Mouse (Mus musculus): ENCODE measurements around the gene Nceh1. TPM values are rescaled to one million over a fixed set of nuclear protein-coding genes. Genes with fewer than 3 reads are reported as not detected.

Gene Nceh1
- polyA plus RNA-seq, 1 experiment = 2.4 TPM

DNA sequence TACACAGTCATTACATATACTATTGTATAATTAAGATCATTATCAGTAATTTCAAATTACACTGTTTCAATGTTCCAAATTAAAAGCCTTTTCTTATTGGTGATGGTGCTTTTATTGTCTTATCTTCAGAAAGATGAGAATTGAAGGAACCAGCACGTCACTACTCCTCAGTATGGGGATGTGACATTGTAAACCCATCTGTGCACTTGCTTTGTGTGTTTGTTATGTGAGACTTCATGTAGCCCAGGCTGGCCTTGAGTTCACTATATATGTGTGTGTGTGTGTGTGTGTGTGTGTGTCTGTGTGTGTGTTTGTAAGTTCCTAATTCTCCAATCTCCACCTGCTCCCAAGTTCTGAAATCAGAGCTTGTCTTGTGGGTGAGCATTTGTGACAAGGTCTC lies 12.5 kb upstream of the Nceh1 start:
- H3K4me1 ChIP-seq (ENCODE audit: control insufficient read depth, insufficient read depth, insufficient read length, low read length) = no peaks in the 10 kb centered on the region
- no peak overlapping the region for H3K4me3 ChIP-seq (ENCODE audit: insufficient read depth, low read depth, low read length)
- H3K27ac ChIP-seq (replicated peaks; ENCODE audit: low read depth, low read length) = no peak overlapping the region

DNA sequence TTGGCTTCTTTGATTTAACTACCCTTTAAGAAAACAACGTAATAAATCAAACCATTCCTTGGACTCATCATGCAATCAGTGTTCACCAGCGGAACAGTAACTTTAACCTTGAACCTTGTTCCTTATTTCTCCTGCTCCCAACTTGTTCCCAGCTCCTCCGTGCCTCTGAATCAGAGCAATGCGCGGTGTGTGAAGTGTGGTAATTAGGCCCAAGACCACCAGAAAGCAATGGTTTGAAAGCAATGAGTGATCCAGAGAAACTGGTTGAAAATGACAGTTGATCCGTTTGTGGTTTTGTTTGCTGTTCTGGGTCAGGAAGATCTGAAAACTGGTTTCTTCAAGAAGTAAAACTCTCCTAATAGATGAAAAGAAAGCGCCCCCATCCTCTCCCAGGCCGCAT lies 3.1 kb upstream of the Nceh1 start:
- no peak overlapping the region for H3K4me3 ChIP-seq (ENCODE audit: insufficient read depth, low read depth, low read length)
- H3K4me1 ChIP-seq (ENCODE audit: control insufficient read depth, insufficient read depth, insufficient read length, low read length) = no peaks in the 10 kb centered on the region
- H3K27ac ChIP-seq (replicated peaks; ENCODE audit: low read depth, low read length) = no peak overlapping the region

DNA sequence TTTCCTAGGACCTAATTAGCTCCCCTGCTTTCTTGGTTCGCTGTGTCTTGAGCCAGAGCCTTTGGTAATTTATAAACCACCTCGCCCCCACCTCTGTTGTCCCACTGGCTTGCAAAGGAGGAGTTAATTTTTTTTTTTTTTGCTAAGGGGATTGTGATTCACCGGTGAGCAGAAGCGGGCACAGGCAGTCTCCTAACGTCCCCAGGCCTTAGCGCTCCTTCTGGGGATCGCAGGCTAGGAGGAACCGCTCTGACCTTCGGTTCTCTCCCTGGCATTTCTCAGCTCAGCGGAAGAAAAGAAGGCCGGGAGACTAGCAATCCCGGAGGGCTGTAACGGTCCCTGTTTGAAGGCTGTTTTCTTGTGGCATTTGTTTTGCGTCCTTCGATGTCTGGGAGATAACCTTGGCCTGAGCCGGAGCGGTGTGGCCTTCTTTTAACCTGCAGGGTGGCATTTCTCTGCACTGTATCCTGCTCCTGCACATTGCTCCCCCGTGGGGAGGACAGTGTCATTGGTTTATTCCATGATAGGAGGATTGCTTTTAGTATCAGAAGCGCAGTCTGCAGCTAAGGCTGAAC lies 923 bp downstream of the Nceh1 start:
- Histone ChIP-seq H3K27ac (replicated peaks; ENCODE audit: low read depth, low read length) (peak overlapping the region; percentile 8; the same call in 1 of the 2 replicates), H3K4me1 (ENCODE audit: control insufficient read depth, insufficient read depth, insufficient read length, low read length) (no peaks in the 10 kb centered on the region), H3K4me3 (ENCODE audit: insufficient read depth, low read depth, low read length) (peak overlapping the region; percentile 61)

DNA sequence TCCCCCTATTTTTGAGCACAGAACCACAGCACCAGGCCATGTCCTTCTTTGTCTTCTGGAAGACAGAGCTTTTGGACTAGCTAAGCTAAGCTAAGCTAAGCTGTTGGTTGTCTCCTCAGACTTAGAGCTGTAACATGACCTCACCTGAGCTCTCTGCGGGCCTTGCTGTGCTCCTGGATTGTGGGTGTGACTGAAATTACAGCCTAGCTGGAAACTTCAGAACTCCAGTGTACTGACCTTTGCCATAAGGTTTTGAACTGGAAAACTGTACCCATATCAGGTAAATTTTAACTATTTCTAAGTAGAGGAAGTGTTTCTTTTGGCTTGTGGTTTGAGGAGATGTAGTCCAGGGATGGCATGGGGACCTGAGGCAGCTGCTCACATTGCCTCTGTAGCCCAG lies 5.6 kb downstream of the Nceh1 start:
- Histone ChIP-seq H3K4me1 (ENCODE audit: control insufficient read depth, insufficient read depth, insufficient read length, low read length) (0 out of 2 replicates have a peak, but pooled peaks cover 4% of the 10 kb centered on the region), H3K27ac (replicated peaks; ENCODE audit: low read depth, low read length) (0 out of 2 replicates have a peak overlapping the region, but pooled peaks have one; percentile 28), H3K4me3 (ENCODE audit: insufficient read depth, low read depth, low read length) (no peak overlapping the region)

DNA sequence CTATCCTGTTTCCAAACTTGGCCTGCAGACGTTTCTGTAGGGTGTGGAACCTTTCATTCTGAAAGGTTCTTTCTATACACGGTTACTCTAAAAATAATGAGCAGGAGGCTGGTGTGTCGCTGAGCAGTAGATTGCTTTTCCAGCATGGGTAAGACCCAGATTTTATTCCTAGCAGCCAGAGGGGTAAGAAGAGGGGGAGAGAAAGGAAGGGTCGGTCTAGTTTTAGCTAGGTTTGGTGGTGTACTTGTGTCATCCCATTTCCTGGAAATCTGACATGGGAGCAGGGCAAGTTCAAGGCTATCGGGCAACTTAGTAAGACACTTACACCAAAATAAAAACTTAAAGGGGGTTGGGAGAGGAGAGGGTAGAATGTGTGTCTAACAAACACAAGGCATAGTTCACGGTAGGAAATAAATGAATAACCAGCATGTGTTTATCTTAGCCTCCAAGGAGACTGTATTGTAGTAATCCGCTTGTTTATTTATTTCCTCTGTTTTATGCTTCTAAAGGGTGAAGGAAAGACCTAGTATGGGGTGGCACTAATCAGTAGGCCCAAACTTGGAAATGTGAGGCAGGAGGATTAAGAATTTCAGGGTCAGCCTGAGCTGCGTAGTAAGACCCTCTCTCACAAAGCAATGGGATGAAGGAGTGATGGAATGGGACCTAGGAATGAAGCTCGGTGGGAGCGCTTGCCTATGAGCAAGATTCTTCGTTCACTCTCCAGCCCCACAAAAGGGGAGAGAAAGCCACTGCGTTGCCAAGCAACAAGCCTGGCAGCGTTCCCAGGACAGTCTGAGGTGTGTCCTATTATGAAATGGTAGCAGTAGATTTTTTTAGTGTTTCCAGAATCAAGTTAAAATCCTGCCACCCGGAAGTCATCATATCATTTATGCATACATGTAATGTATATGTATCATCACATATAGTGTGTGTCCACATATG lies 6.8 kb downstream of the Nceh1 start:
- Histone ChIP-seq H3K27ac (replicated peaks; ENCODE audit: low read depth, low read length) (no peak overlapping the region), H3K4me1 (ENCODE audit: control insufficient read depth, insufficient read depth, insufficient read length, low read length) (0 out of 2 replicates have a peak, but pooled peaks cover 8% of the 10 kb centered on the region), H3K4me3 (ENCODE audit: insufficient read depth, low read depth, low read length) (no peak overlapping the region)

DNA sequence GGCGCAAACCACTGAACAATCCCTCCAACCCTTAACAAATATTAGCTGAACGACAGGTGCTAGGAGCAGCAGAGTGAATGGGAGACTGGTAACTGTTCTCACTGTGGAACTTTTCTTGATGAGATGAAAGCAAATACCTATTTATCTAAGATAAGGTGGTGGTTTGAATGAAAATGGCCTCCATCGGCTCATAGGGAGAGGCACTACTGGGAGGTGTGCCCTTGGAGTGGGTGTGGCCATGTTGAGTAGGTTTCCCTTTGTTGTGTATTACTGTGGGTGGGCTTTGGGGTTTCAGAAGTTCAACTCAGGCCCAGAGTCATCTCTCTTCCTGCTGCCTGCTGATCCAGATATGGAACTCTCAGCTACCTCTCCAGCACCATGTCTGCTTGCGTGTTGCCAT lies 8.1 kb downstream of the Nceh1 start:
- Histone ChIP-seq H3K4me3 (ENCODE audit: insufficient read depth, low read depth, low read length) (no peak overlapping the region), H3K27ac (replicated peaks; ENCODE audit: low read depth, low read length) (no peak overlapping the region), H3K4me1 (ENCODE audit: control insufficient read depth, insufficient read depth, insufficient read length, low read length) (0 out of 2 replicates have a peak, but pooled peaks cover 8% of the 10 kb centered on the region)

GRCm38 (mm10) chr3:27191856-27192255 lies 9.1 kb downstream of the Nceh1 start:
- Histone ChIP-seq H3K4me1 (ENCODE audit: control insufficient read depth, insufficient read depth, insufficient read length, low read length) (0 out of 2 replicates have a peak, but pooled peaks cover 8% of the 10 kb centered on the region), H3K27ac (replicated peaks; ENCODE audit: low read depth, low read length) (peak overlapping the region; percentile 71), H3K4me3 (ENCODE audit: insufficient read depth, low read depth, low read length) (no peak overlapping the region)

DNA sequence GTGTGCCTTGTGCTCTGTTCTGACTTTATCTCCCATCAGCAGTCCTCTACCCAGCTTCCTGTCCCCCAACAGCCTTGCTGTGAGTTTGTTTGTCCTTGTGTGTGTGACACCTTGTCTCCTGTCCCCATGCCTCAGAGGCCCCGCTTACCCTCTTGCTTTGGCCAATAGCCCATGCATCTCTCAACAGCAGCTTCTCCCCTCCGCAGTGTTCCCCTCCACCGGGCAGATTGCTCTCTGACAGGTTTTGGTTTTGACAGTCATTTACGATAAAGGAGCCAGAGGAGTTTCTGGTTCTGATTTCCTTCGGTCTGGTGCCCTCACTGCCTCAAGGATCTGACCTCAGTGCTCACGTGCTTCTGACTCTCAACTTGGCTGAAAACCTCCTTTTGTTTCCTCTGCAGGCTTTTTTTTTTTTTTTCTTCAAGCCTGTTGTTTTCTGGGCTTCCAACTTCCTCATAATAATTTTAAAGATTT lies 11.1 kb downstream of the Nceh1 start:
- Histone ChIP-seq H3K4me1 (ENCODE audit: control insufficient read depth, insufficient read depth, insufficient read length, low read length) (0 out of 2 replicates have a peak, but pooled peaks cover 8% of the 10 kb centered on the region), H3K4me3 (ENCODE audit: insufficient read depth, low read depth, low read length) (peak overlapping the region; percentile 26), H3K27ac (replicated peaks; ENCODE audit: low read depth, low read length) (peak overlapping the region; percentile 71)

DNA sequence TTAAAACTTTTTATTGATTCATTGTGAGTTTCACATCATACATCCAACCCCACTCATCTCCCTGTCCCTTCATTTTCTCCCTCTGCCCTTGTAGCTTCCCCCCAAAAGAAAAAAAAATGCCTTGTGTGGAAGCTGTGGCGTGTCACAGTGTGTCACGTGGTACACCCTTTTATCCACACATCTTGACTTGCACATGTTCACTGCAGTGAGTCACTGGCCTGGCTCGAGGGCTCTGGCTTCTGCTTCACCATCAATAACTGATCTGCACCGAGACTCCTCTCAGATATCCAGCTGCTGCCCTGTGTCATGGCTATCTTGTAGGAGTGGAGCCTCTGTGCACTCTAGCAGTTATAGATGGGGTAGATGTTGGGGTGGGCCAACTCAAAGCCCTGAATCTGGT lies 12.4 kb downstream of the Nceh1 start:
- Histone ChIP-seq H3K27ac (replicated peaks; ENCODE audit: low read depth, low read length) (no peak overlapping the region), H3K4me1 (ENCODE audit: control insufficient read depth, insufficient read depth, insufficient read length, low read length) (0 out of 2 replicates have a peak, but pooled peaks cover 8% of the 10 kb centered on the region)

GRCm38 (mm10) chr3:27195573-27196227 lies 12.9 kb downstream of the Nceh1 start:
- Histone ChIP-seq H3K27ac (replicated peaks; ENCODE audit: low read depth, low read length) (no peak overlapping the region), H3K4me1 (ENCODE audit: control insufficient read depth, insufficient read depth, insufficient read length, low read length) (0 out of 2 replicates have a peak, but pooled peaks cover 8% of the 10 kb centered on the region)

More for the DNA sequence above, 12.4 kb downstream of the Nceh1 start:
- H3K4me3 ChIP-seq (ENCODE audit: insufficient read depth, low read depth, low read length) = no peak overlapping the region

GRCm38 (mm10) chr3:27196529-27196928 lies 13.8 kb downstream of the Nceh1 start:
- H3K27ac ChIP-seq (replicated peaks; ENCODE audit: low read depth, low read length) = no peak overlapping the region
- 0 out of 2 replicates have a peak, but pooled peaks cover 8% of the 10 kb centered on the region for H3K4me1 ChIP-seq (ENCODE audit: control insufficient read depth, insufficient read depth, insufficient read length, low read length)
- no peak overlapping the region for H3K4me3 ChIP-seq (ENCODE audit: insufficient read depth, low read depth, low read length)

More at GRCm38 (mm10) chr3:27195573-27196227, 12.9 kb downstream of the Nceh1 start:
- no peak overlapping the region for H3K4me3 ChIP-seq (ENCODE audit: insufficient read depth, low read depth, low read length)

GRCm38 (mm10) chr3:27197816-27198215 lies 15.1 kb downstream of the Nceh1 start:
- Histone ChIP-seq H3K27ac (replicated peaks; ENCODE audit: low read depth, low read length) (no peak overlapping the region), H3K4me1 (ENCODE audit: control insufficient read depth, insufficient read depth, insufficient read length, low read length) (0 out of 2 replicates have a peak, but pooled peaks cover 8% of the 10 kb centered on the region), H3K4me3 (ENCODE audit: insufficient read depth, low read depth, low read length) (no peak overlapping the region)

DNA sequence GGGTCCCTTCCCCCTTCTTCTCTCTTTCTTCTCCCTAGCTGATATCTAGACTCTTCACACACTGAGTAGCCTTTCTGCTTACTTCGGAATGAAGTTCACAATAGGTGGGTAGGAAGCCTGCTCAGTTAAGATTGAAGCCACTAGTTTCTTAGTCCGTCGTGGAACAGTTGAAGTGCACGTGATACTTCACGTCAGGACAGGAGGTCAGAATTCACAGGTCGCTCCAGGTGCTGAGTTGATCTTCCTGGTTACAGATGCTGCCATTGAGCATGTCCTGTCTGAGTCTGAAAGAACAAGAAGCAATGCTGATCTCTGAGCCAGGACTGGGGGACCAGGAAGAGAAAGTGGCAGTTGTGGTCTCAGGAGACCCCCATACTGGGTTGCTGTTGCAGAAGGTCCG lies 16.4 kb downstream of the Nceh1 start:
- no peak overlapping the region for H3K4me3 ChIP-seq (ENCODE audit: insufficient read depth, low read depth, low read length)
- H3K4me1 ChIP-seq (ENCODE audit: control insufficient read depth, insufficient read depth, insufficient read length, low read length) = no peaks in the 10 kb centered on the region
- H3K27ac ChIP-seq (replicated peaks; ENCODE audit: low read depth, low read length) = no peak overlapping the region

GRCm38 (mm10) chr3:27201728-27202411 lies 19.1 kb downstream of the Nceh1 start:
- peak overlapping the region; percentile 18; the same call in 1 of the 2 replicates for H3K27ac ChIP-seq (replicated peaks; ENCODE audit: low read depth, low read length)
- no peak overlapping the region for H3K4me3 ChIP-seq (ENCODE audit: insufficient read depth, low read depth, low read length)
- H3K4me1 ChIP-seq (ENCODE audit: control insufficient read depth, insufficient read depth, insufficient read length, low read length) = no peaks in the 10 kb centered on the region

Data from brown adipose tissue, adult 24 weeks (tissue).